Mouse (Mus musculus): Measurements from ENCODE around the gene Sema4d.

DNA sequence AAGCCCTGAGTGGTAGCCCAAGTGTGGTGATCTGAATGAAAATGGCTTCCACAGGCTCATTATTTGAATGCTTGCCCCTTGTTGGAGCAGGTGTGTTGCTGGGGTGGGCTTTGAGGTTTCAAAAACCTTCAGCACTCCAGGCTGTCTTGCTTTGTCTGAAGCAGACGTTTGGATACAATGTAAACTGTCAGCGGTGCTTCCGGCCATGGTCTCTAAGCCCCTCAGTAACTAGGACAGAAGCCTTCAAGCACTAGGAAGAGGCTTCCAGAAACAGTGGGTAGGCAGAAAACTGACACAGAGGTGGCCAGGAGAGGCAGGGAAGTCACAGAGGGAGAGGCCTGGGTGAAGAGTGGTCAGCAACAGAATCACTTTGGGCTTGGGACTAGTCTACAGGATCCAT is 49.7 kb downstream of the Sema4d start:
- TF ChIP-seq CTCF (IDR thresholded peaks at IDR 0.05) (no peak), EP300 (IDR thresholded peaks at IDR 0.05) (no peak)

Measured in lung, postnatal 0 days (tissue).